Mouse (Mus musculus) gastrocnemius, adult 2 months (tissue): ENCODE measurements around the gene Trp53bp1. TPM values are rescaled to one million over a fixed set of nuclear protein-coding genes. Genes with fewer than 3 reads are reported as not detected.

Experiments used
- DNase-seq: peaks from one replicate; pipeline ENCODE4 v3.0.0; 2022
- H3K27ac ChIP-seq: fragments of 200-600 bp; 2 replicates; pipeline ENCODE4 v1.8.1; 2022; ENCODE audit warnings: mild to moderate bottlenecking
- H3K4me3 ChIP-seq: fragments of 200-600 bp; 2 replicates; pipeline ENCODE4 v1.8.1; 2022; ENCODE audit warnings: mild to moderate bottlenecking, moderate library complexity
- CTCF ChIP-seq: fragments of 200-600 bp; IDR thresholded peaks from 2 replicates; pipeline ENCODE4 v1.8.1; 2022; ENCODE audit warnings: antibody characterized with exemption, mild to moderate bottlenecking, moderate library complexity
- intact Hi-C: fragments of 180-260 bp; cut with DNase I; formaldehyde crosslinking; loops from one replicate; pipeline ENCODE4 v1.15.1; 2025
- long read RNA-seq, 2 experiments: library from polyadenylated mRNA; stranded (forward); transcript quantifications; one replicate each; pipeline ENCODE4 v2.0.0; 2021
- total RNA-seq, 2 experiments: library from RNA; stranded (reverse); gene quantifications; 2 replicates each; pipeline ENCODE4 v1.2.3; 2021

Gene Trp53bp1
- 10 to 100 TPM; 15.9 to 16.0 TPM for total RNA-seq
- long read RNA-seq, experiment 1, partial matches to known transcripts, result 2 of 3 reads
- long read RNA-seq, experiment 1, other reads (novel, unspliced or antisense), result 1 of 3 reads
- long read RNA-seq, experiment 2, full-length matches to known transcripts, result 3 of 10 reads
- long read RNA-seq, experiment 2, partial matches to known transcripts, result 7 of 10 reads
- long read RNA-seq, experiment 2, other reads (novel, unspliced or antisense), result 0 of 10 reads

- peak; percentile 2; the same call in 1 of the 2 replicates for TF ChIP-seq CTCF
- H3K27ac ChIP-seq, result peak within 1 kb of the TSS; percentile 92
Observed at GRCm38 (mm10) chr2:121271236-121271927, at the start of gene Trp53bp1. Gene Trp53bp1 (minus strand): TSS chr2:121271407.

GRCm38 (mm10) chr2:121316278-121316677 is 45.1 kb upstream of the Trp53bp1 start:
- Histone ChIP-seq H3K4me3 (no peak overlapping the region), H3K27ac (no peak overlapping the region)
- no peak for DNase-seq
- TF ChIP-seq CTCF, result no peak
- intact Hi-C loops, result no loop called here

More at GRCm38 (mm10) chr2:121271236-121271927, at the start of gene Trp53bp1:
- intact Hi-C loops, result no loop called here
- H3K4me3 ChIP-seq, result peak within 1 kb of the TSS; percentile 93
- DNase-seq, result peak; percentile 95

- DNase-seq, result peak; percentile 58
- no peak for TF ChIP-seq CTCF
- intact Hi-C loops, result no loop called here
- peak overlapping the region; percentile 47 for H3K4me3 ChIP-seq
- peak overlapping the region; percentile 71 for H3K27ac ChIP-seq
Observed at GRCm38 (mm10) chr2:121308997-121309416, 37.8 kb upstream of the Trp53bp1 start.

DNA sequence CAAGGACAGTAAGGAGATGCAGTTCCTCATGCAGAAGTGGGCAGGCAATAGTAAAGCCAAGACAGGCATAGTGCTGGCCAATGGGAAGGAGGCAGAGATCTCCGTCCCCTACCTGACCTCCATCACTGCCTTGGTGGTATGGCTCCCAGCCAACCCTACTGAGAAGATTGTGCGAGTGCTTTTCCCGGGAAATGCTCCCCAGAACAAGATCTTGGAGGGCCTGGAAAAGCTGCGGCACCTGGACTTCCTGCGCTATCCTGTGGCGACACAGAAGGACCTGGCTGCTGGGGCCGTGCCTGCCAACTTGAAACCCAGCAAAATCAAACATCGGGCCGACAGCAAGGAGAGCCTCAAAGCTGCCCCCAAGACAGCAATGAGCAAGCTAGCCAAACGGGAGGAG is 28.8 kb upstream of the Trp53bp1 start:
- intact Hi-C loops, result no loop called here
- Histone ChIP-seq H3K4me3 (no peak overlapping the region), H3K27ac (no peak overlapping the region)
- TF ChIP-seq CTCF, result no peak
- DNase-seq, result no peak

DNA sequence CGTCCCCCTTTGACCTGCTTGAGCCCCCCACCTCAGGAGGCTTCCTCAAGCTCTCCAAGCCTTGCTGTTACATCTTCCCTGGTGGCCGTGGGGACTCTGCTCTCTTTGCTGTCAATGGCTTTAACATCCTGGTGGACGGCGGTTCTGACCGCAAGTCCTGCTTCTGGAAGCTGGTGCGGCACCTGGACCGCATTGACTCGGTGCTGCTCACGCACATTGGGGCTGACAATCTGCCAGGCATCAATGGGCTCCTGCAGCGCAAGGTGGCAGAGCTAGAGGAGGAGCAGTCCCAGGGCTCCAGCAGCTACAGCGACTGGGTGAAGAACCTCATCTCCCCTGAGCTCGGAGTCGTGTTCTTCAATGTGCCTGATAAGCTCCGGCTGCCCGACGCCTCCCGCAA is 28.3 kb upstream of the Trp53bp1 start:
- H3K4me3 ChIP-seq, result no peak overlapping the region
- no peak for TF ChIP-seq CTCF
- DNase-seq, result no peak
- intact Hi-C loops, result no loop called here
- no peak overlapping the region for H3K27ac ChIP-seq

- H3K4me3 ChIP-seq, result peak overlapping the region; percentile 26; the same call in 1 of the 2 replicates
- intact Hi-C loops, result no loop called here
- no peak overlapping the region for H3K27ac ChIP-seq
- DNase-seq, result peak; percentile 30
- TF ChIP-seq CTCF, result no peak
Observed at GRCm38 (mm10) chr2:121298131-121298530, 26.9 kb upstream of the Trp53bp1 start.

- TF ChIP-seq CTCF, result no peak
- Histone ChIP-seq H3K27ac (no peak overlapping the region), H3K4me3 (peak overlapping the region; percentile 26)
- DNase-seq, result no peak
- intact Hi-C loops, result no loop called here
Observed at GRCm38 (mm10) chr2:121297701-121298100, 26.5 kb upstream of the Trp53bp1 start.

- peak overlapping the region; percentile 83 for H3K27ac ChIP-seq
- TF ChIP-seq CTCF, result no peak
- DNase-seq, result no peak
- intact Hi-C loops, result no loop called here
- peak overlapping the region; percentile 70 for H3K4me3 ChIP-seq
Observed at GRCm38 (mm10) chr2:121296754-121297231, 25.6 kb upstream of the Trp53bp1 start.

GRCm38 (mm10) chr2:121295608-121296571 is 24.7 kb upstream of the Trp53bp1 start:
- no peak for TF ChIP-seq CTCF
- DNase-seq, result peak; percentile 26
- intact Hi-C loops, result no loop called here
- peak overlapping the region; percentile 70 for H3K4me3 ChIP-seq
- peak overlapping the region; percentile 83 for H3K27ac ChIP-seq

DNA sequence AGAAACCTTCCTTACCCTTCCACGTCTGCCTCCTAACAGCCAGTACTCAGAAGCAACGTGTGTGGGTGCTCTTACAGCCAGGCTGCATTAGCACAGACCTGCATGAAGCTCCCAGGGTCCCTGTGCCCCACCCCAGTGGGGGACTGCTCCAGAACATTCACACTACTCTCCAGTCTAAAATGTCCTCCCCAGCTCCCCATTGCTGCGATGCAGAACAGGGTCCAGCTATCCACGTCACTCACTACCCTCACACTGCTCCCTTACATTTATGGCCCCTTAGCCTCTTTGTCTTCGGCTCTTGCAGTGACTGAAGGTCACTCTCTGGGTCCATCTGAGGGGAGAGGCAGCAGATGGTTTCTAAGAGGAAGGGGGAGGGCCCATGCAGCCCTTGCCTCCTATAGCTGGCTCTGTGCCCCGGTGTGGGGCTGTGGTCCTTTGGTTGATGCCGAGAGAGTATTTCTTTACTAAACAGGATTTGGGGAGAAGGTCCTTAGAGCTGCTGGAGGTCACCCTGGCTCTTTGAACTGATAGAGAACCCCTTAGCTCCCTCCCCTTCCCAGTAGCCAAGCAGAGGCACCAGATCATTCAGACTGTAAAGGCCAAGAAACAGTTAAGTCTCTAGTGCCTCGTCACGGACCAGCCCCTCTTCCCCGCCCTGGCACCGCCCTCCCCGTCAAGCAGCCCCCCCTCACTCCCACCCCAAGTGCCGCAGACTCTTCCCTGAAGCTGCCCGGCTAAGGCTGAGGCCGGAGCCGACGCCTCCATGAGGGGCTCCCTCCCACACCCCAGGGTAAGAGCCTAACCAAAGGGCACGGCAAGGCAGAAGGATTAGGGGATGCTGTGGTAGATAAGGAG is 23.8 kb upstream of the Trp53bp1 start:
- intact Hi-C loops, result no loop called here
- peak overlapping the region; percentile 83 for H3K27ac ChIP-seq
- peak overlapping the region; percentile 70 for H3K4me3 ChIP-seq
- peak; percentile 77 for DNase-seq
- no peak for TF ChIP-seq CTCF

- TF ChIP-seq CTCF, result no peak
- intact Hi-C loops, result no loop called here
- Histone ChIP-seq H3K27ac (peak overlapping the region; percentile 83), H3K4me3 (peak overlapping the region; percentile 70)
- DNase-seq, result peak; percentile 77
Observed at GRCm38 (mm10) chr2:121294182-121294581, 23.0 kb upstream of the Trp53bp1 start.
